Mouse (Mus musculus): ENCODE results near the gene Igfbp1. TPM values are rescaled to one million over a fixed set of nuclear protein-coding genes. Genes with fewer than 3 reads are reported as not detected.
"Not testable (repeated sequence)": the region's sequence is repeated elsewhere in the genome, so short reads cannot be mapped to it uniquely, and the experiment has no call there.

Gene Igfbp1
- total RNA-seq, 2 experiments from 2014 or later, result not detected

- no peak for DNase-seq (ENCODE audit: low spot score in 2 of 2)
Observed at GRCm38 (mm10) chr11:7194432-7195311, 2.9 kb upstream of the Igfbp1 start.

DNA sequence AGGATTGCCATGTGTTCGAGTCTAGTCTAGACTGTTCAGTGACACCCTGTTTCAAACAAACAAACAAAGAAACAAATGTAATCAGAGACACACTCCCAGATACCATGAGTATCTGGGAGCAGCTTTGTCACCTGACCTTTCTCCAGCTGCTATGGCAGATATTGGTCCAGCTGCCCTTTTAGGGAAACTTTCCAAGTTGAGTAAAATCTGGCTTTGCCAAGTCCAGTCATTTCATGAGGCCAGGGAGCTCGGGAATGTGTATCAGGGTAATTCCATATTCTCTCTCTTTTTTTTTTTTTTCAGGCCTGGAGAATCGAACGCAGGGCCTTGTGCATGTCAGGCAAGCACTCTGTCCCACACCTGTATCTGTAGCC, 2.3 kb upstream of the Igfbp1 start:
- no peak for DNase-seq (ENCODE audit: low spot score in 2 of 2)

DNA sequence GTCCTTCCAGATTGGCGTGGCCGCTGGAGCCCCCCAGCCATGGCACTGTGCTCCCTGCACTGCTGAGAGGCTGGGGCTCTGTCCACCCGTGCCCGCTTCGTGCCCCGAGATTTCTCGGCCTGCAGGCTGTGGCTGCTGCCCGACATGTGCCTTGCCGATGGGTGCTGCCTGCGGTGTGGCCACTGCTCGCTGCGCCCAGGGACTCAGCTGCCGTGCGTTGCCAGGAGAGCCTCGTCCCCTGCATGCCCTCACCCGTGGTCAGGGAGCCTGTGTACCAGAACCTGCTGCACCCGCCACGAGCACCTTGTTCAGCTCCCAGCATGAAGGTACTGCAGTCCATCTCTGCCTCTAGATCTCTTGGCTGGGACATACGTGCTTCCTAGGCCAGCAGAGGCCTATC, 424 bp downstream of the Igfbp1 start:
- no peak for DNase-seq (ENCODE audit: low spot score in 2 of 2)

DNA sequence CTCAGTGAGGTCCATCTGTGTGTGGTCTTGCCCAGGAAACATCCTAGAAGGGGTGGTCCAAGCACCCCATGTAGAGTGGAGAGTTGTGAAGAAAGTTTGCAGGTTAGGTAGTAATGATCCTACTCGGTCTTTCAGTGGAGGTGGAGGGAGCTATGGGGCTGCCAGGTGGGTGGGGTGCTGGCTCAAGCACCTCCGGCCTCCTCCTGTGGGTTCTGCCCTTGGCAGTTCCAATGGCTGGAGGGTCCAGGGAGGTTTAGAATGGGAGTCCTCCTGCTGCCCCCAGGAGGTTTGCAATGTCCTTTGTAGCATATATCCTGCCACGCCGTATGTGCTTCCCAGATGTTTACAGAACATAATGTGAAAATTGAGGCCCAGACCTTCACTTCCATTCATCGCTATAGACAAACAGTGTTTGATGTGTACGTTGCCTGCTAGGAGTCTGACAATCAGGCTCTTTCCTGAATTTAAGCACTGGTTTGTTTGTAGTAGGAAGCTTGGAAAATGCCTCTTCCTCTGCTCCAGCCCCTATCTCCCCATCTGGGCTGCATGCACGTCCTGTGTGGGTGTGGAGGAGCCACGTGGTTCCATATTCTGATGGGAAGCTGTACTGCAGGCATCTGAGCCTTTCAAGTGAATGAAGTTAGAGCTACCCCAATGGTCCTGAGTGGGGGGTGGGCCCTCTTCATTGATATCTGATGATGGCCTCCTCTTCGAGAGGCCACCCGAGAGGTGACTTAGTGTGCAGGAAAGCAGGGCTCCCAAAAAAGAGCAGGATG, 1.1 kb downstream of the Igfbp1 start:
- no peak for DNase-seq (ENCODE audit: low spot score in 2 of 2)

GRCm38 (mm10) chr11:7199736-7200392, 2.3 kb downstream of the Igfbp1 start:
- DNase-seq (ENCODE audit: low spot score in 2 of 2), result peak; percentile 41 to 50

GRCm38 (mm10) chr11:7200393-7200783, 2.8 kb downstream of the Igfbp1 start:
- no peak for DNase-seq (ENCODE audit: low spot score in 2 of 2)

DNA sequence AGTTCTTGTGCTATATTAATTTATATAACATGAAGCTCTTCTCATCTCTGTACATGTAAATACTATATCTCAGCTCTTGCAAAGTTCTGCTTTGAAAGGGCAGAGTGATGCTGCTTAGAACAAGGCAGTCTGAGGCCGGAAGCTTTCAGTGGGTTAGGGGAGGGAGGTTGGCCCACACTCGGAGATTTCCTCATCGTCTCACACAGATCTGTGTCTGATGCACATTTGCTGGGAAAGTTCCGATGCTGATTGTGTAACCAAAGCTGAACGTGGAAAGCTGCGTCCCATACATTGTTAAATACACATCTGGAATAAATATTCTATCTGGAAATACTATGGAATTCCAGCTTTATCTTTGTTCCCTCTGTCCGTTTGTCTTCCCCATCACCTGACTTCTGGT, 4.6 kb downstream of the Igfbp1 start:
- no peak for DNase-seq (ENCODE audit: low spot score in 2 of 2)

GRCm38 (mm10) chr11:7203846-7204245, 6.3 kb downstream of the Igfbp1 start:
- DNase-seq (ENCODE audit: low spot score in 2 of 2), result no peak

DNA sequence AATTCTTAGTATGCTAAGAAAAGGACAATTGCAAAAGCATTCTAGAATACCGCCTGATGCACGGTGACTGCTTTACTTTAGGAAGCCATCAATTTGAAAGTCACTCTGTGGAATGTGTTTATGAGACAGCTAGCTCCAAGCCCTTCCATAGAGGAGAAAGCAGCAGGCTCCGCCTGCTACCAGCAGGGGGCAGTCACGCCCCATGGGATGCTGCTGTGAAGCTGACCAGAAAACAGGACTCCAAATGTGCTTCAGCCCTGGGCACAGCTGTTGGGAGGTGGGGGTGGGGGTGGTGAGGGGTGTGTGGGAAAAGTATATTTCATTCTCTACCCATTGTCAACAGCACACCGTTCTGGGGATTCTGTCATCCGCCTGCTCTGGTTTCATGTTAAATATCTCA, 12.8 kb downstream of the Igfbp1 start:
- DNase-seq (ENCODE audit: low spot score in 2 of 2), result peak; percentile 77 to 82

- DNase-seq (ENCODE audit: low spot score in 2 of 2), result no peak
Observed at GRCm38 (mm10) chr11:7211211-7211610, 13.6 kb downstream of the Igfbp1 start.

DNA sequence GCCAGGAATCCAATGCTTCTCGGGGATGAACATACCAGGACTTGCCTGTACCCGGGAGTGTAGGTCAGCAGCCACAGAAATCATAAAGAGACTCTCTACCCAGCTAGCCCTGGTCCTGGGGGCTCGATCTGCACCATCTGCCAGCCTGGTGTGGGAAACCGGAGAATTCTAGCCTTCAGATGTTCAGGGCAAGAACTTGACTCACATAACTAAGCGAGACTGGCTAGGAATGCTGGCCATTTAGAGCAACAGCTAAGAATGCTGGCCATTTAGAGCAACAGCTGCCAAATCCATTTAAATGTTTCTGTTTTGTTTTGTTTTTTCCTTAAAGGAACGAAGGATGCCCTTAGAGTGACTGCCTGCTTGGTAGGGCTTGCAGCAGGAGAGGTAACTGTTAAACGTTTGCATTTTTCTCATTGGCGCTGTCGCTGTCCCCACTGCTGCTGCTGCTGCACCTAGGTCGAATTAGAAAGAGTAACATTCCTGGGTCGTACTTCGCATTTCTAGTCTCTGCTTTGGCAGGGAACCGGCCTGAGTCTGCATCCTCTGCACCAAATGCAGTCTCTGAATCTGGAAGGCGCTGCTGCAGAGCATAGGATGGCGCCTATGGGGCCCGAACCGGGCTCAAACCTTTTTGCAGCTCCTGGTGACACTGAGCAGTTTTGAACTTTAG, 14.7 kb downstream of the Igfbp1 start:
- DNase-seq (ENCODE audit: low spot score in 2 of 2), result no peak

- DNase-seq (ENCODE audit: low spot score in 2 of 2), result no peak
Observed at GRCm38 (mm10) chr11:7213161-7213500, 15.5 kb downstream of the Igfbp1 start.

DNA sequence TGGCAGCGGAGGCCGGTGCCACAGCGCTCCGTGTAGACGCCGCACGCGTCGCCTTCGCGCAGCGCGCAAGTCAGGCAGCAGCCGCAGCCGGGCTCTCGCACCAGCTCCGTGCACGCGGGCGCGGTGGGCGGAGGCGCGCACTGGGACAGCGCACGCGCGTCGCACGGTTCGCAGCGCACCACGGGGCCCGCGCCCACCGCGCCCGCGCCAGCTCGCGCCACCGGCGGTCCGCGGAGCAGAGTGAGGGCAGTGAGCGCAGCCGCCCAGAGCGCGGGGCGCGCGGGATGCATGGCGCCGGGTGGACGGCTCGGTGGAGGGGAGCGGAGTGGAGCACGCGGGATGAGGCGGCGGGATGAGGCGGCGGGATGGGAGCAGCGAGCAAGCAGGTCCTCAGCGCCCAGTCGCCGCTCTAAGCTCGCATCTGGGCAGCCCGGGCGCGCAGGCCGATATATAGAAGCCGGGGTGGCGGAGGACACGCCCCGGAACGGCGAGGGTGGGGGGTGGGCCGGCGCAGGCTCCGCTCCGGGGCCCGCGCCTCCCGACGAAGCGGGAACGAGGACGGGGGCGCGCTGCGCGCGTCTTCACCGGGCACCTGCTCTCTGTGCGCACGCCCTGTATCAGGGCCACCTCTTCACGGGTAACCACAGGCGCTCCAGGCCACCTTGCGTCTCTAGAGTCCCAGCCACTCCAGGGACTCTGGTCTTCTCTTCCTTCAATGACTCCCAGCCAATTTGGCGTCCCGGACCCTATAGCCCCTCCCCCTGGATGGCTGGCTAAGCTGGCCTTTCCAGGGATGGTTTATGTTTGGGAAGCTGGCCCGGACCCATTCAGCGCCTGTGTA, 16.1 kb downstream of the Igfbp1 start, which contains the start of gene Igfbp3:
Gene Igfbp3 (minus strand): TSS at position 423 of the 841 bp plus-strand sequence.
- DNase-seq (ENCODE audit: low spot score in 2 of 2), result peak; percentile 38 to 44

DNA sequence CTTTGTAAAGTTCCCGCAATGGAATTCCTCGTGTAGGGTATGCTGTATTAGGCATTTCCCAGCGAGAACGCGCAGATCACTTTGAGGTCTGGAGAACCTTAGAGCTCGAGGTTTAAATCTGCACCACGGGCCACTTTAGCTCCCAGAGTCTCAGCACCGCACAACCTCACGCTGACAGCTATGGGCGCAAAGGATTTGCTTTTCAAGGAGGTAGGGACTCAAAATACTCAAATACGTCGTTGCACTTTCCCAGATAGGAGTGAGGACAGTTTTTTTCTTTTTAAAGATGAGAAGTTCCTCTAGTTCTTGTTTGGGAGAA, 16.7 kb downstream of the Igfbp1 start:
- no peak for DNase-seq (ENCODE audit: low spot score in 2 of 2)

DNA sequence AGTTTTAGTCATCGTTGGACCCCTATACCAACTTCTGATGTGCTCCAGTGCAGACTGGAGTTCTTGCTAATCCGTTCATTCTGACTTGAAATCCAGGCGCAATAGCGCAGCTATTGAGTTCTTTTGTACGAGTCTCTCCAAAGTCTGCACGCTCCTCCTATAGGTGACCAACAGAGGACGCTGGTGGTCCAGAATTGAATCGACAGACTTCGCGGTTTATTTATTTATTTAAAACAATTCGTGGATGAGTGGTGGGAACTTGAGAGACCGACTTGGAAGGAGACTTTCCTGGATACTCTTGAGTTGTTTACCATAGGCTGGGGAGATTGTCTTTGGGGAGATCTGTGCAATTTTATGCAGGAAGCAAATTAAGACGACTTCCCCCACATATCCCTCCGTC, 17.2 kb downstream of the Igfbp1 start:
- no peak for DNase-seq (ENCODE audit: low spot score in 2 of 2)

DNA sequence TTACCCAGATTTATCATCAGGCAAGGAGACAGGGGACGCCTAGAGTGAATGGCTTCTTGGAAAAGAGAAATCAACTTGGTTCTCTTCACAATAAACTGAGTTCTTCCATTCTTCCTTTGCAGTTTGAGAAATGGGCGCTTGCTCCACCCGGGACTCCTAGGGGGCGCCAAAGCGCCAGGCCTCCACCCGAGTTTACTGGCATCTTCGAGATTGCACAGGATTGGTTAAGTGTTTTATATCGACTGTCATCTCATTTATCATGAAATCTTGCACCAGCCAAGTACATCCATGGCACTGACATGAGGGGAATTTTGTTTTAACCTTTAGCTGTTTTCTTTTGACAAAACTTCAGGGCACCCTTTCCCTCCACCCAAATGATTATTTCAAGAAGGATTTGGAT, 18.1 kb downstream of the Igfbp1 start:
- DNase-seq (ENCODE audit: low spot score in 2 of 2), result peak; percentile 60 to 71

DNA sequence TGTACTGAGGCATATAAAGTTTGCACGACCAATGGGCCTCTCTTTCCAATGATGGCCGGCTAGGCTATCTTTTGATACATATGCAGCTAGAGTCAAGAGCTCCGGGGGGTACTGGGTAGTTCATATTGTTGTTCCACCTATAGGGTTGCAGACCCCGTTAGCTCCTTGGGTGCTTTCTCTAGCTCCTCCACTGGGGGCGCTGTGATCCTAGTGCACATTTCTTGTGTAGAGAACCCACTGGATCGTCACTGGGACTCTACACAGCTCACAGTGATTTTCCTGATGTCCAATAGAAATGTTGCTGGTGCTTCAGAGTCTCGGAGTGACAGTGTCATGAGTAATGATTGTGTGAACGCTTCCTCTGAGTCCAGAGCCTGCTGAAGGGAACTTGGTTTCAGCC, 24.2 kb downstream of the Igfbp1 start:
- not testable (repeated sequence) for DNase-seq (ENCODE audit: low spot score in 2 of 2)

GRCm38 (mm10) chr11:7226200-7226599, 28.6 kb downstream of the Igfbp1 start:
- DNase-seq (ENCODE audit: low spot score in 2 of 2), result no peak

GRCm38 (mm10) chr11:7226810-7227550, 29.4 kb downstream of the Igfbp1 start:
- DNase-seq (ENCODE audit: low spot score in 2 of 2), result no peak

GRCm38 (mm10) chr11:7228107-7228506, 30.5 kb downstream of the Igfbp1 start:
- no peak for DNase-seq (ENCODE audit: low spot score in 2 of 2)

Data from adrenal gland, adult 18-20 months (tissue).